20 mouse cellular contexts compared by ENCODE assay signal in the genomic region with DNA sequence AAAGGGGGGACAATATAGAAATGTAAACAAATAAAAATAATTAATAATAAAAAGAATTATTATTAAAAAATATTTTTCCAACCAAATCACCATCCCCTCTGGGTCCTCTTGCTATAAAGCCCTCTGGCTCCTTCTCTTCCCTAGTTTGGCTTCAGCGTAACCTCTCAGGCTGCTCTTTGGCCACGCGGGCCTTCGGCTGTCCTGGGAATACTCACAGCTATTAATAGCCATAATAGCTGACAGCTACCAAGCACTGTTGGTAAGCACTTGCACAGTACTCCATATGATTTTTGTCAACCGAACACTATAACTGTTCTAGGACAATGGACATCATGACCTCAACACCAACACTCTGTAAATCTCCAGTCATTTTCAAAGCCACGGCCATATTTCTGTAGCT. TPM values are rescaled to one million over a fixed set of nuclear protein-coding genes. Genes with fewer than 3 reads are reported as not detected.
DNase-seq lines count a peak whose midpoint lies in the region; ATAC-seq and TF ChIP-seq lines count a peak whose summit lies in the region.
"Had no signal": no experiment of that assay in that cellular context is flagged by ENCODE, and none has a peak within 500 bp of the region (broad histone marks: within the 10 kb centered on the region; RNA-seq: fewer than 3 reads in every experiment).

No protein-coding gene starts in this region.

- H3K9me3 ChIP-seq in kidney, embryonic 16.5 days (ENCODE audit: low read length): no peaks in the 10 kb centered on the region
- H3K9me3 ChIP-seq in heart, embryonic 10.5 days: no peaks in the 10 kb centered on the region
- no peaks in the 10 kb centered on the region for H3K9me3 ChIP-seq in liver, postnatal 0 days (ENCODE audit: low read length)
- H3K9me3 ChIP-seq: forebrain, embryonic 12.5 days; limb, embryonic 13.5 days; midbrain, embryonic 12.5 days; neural tube, embryonic 13.5 days had no signal

- H3K27ac ChIP-seq in kidney, embryonic 16.5 days (ENCODE audit: low read length): no peak overlapping the region
- peak overlapping the region; percentile 22; the same call in 1 of the 2 replicates for H3K27ac ChIP-seq in heart, embryonic 10.5 days
- no peak overlapping the region for H3K27ac ChIP-seq in liver, postnatal 0 days (ENCODE audit: low read depth)
- H3K27ac ChIP-seq: forebrain, embryonic 12.5 days; limb, embryonic 13.5 days; liver, embryonic 14.5 days; macrophage; midbrain, embryonic 12.5 days; neural tube, embryonic 13.5 days had no signal

- no peak for TF ChIP-seq CTCF in liver, postnatal 0 days (IDR thresholded peaks at IDR 0.05; ENCODE audit: low read depth)

- TF ChIP-seq EP300 in liver, postnatal 0 days (IDR thresholded peaks at IDR 0.05; ENCODE audit: low read depth): no peak

- no peaks in the 10 kb centered on the region for H3K4me1 ChIP-seq in kidney, embryonic 16.5 days (ENCODE audit: insufficient read depth, low read length)
- H3K4me1 ChIP-seq in heart, embryonic 10.5 days: 0 out of 2 replicates have a peak, but pooled peaks cover 4% of the 10 kb centered on the region
- no peaks in the 10 kb centered on the region for H3K4me1 ChIP-seq in liver, postnatal 0 days (ENCODE audit: insufficient read depth)
- H3K4me1 ChIP-seq: limb, embryonic 13.5 days had no signal

- H3K36me3 ChIP-seq in kidney, embryonic 16.5 days (ENCODE audit: insufficient read depth, low read length): peaks cover 23% of the 10 kb centered on the region
- H3K36me3 ChIP-seq in heart, embryonic 10.5 days: peaks cover 30% of the 10 kb centered on the region
- H3K36me3 ChIP-seq in liver, postnatal 0 days (replicated peaks; ENCODE audit: insufficient read depth, low read length): peaks cover 6% of the 10 kb centered on the region; the same call in 1 of the 2 replicates

- H3K4me3 ChIP-seq in kidney, embryonic 16.5 days (ENCODE audit: low read length): no peak overlapping the region
- no peak overlapping the region for H3K4me3 ChIP-seq in heart, embryonic 10.5 days
- no peak overlapping the region for H3K4me3 ChIP-seq in liver, postnatal 0 days (ENCODE audit: low read depth, low read length)
- H3K4me3 ChIP-seq: forebrain, embryonic 12.5 days; limb, embryonic 13.5 days; midbrain, embryonic 12.5 days; neural tube, embryonic 13.5 days had no signal

- intact Hi-C loops in heart, postnatal 14 days (cut with DNase I): no loop called here

- H3K9ac ChIP-seq in kidney, embryonic 16.5 days (replicated peaks; ENCODE audit: low read length): no peak overlapping the region
- no peak overlapping the region for H3K9ac ChIP-seq in liver, postnatal 0 days (replicated peaks)
- H3K9ac ChIP-seq: forebrain, embryonic 12.5 days; limb, embryonic 13.5 days; liver, embryonic 14.5 days; midbrain, embryonic 12.5 days; neural tube, embryonic 13.5 days had no signal

- H3K27me3 ChIP-seq in kidney, embryonic 16.5 days (ENCODE audit: insufficient read depth, low read length): no peaks in the 10 kb centered on the region
- no peaks in the 10 kb centered on the region for H3K27me3 ChIP-seq in heart, embryonic 10.5 days (ENCODE audit: insufficient read depth, poor library complexity, severe bottlenecking)
- no peaks in the 10 kb centered on the region for H3K27me3 ChIP-seq in liver, postnatal 0 days (ENCODE audit: insufficient read depth, low read length)
- H3K27me3 ChIP-seq: forebrain, embryonic 12.5 days; limb, embryonic 13.5 days; midbrain, embryonic 12.5 days; neural tube, embryonic 13.5 days had no signal

- H3K4me2 ChIP-seq in kidney, embryonic 16.5 days (replicated peaks; ENCODE audit: low read depth, low read length): no peak overlapping the region
- no peak overlapping the region for H3K4me2 ChIP-seq in liver, postnatal 0 days (ENCODE audit: low read depth, low read length)
- H3K4me2 ChIP-seq: forebrain, embryonic 12.5 days; limb, embryonic 13.5 days; midbrain, embryonic 12.5 days; neural tube, embryonic 13.5 days had no signal

- ATAC-seq in kidney, embryonic 16.5 days (ENCODE audit: low FRiP score, low TSS enrichment): peak; percentile 70; the same call in 1 of the 2 replicates
- ATAC-seq in liver, postnatal 0 days: no peak
- ATAC-seq: hindbrain, embryonic 16.5 days; intestine, postnatal 0 days had no signal

- 75% methylated on average over 6 of the region's 6 CpGs for WGBS in kidney, embryonic 16.5 days
- WGBS in heart, embryonic 10.5 days: 54% methylated on average over 6 of the region's 6 CpGs
- WGBS in liver, postnatal 0 days (ENCODE audit: insufficient replicate concordance): 84% methylated on average over 6 of the region's 6 CpGs

- peak; percentile 14 for DNase-seq in adrenal gland, postnatal 14 days
- DNase-seq in adrenal gland, postnatal 25 days: no peak
- DNase-seq in kidney, adult 11 months: no peak
- DNase-seq in heart, embryonic 10.5 days (ENCODE audit: low spot score): no peak
- DNase-seq in heart, postnatal 14 days: peak; percentile 7 to 26
- no peak for DNase-seq in liver, postnatal 0 days
- no peak for DNase-seq in right cerebral cortex, postnatal 25 days
- DNase-seq: cerebellum, adult 11 months; cerebellum, postnatal 36 days; thymus, postnatal 25 days had no signal

RNA-seq across cellular contexts. Expression of a gene that starts 35.5 kb away (rescaled TPM):
- 0.44 and 0.49 TPM in 2 replicates for total RNA-seq in adrenal gland, postnatal 14 days (2021)
- 0.39 and 0.67 TPM in 2 replicates for total RNA-seq in adrenal gland, postnatal 25 days (2021)
- 0.41 and 1.6 TPM in 2 replicates for polyA plus RNA-seq in kidney, embryonic 16.5 days (2015; fragmentation: Nextera tagmentation; extraction: Ambion mirVana)
- polyA plus RNA-seq in heart, embryonic 10.5 days (2016; fragmentation: Nextera tagmentation; extraction: Ambion mirVana): 0.07 and 0.62 TPM in 2 replicates
- under 1 TPM; 0.10 to 0.12 TPM for total RNA-seq in heart, postnatal 14 days (2021)
- polyA plus RNA-seq in liver, postnatal 0 days (2015; fragmentation: Nextera tagmentation; extraction: Ambion mirVana): 0.18 and 0.30 TPM in 2 replicates
- total RNA-seq: MEL had no signal
- polyA plus RNA-seq: macrophage had no signal

Comparison
In these comparisons a context has a peak if more than half of its experiments do, and no peak if none do; other contexts are left out.
1. DNase-seq: peak in adrenal gland, postnatal 14 days (single experiment) and heart, postnatal 14 days (2 of 2); none in adrenal gland, postnatal 25 days (single experiment), kidney, adult 11 months (single experiment), heart, embryonic 10.5 days (single experiment), liver, postnatal 0 days (single experiment) and right cerebral cortex, postnatal 25 days (single experiment).